Mouse (Mus musculus) left cerebral cortex, postnatal 14 days (tissue): ENCODE measurements around the gene Tubb3. TPM values are rescaled to one million over a fixed set of nuclear protein-coding genes. Genes with fewer than 3 reads are reported as not detected.
"Not testable (repeated sequence)": the region's sequence is repeated elsewhere in the genome, so short reads cannot be mapped to it uniquely, and the experiment has no call there.

Experiments used
- DNase-seq, 2 experiments: peaks; one replicate each; pipeline ENCODE4 v3.0.0; 2021 to 2022; ENCODE audit warnings: low spot score in 2 of 2, mixed read lengths in 1 of 2
- intact Hi-C: fragments of 180-260 bp; cut with DNase I; formaldehyde crosslinking; loops from one replicate; pipeline ENCODE4 v1.15.1; 2025
- total RNA-seq, 2 experiments: library from RNA; stranded (reverse); gene quantifications; 2 replicates each; pipeline ENCODE4 v1.2.3; 2021

Gene Tubb3
- total RNA-seq, 2 experiments from 2014 or later, result 691 to 709 TPM

- no peak for DNase-seq
- intact Hi-C loops, result no loop called here
These were observed 1.1 kb upstream of the Tubb3 start for GRCm38 (mm10) chr8:123410049-123410587.

GRCm38 (mm10) chr8:123410788-123411187 is 436 bp upstream of the Tubb3 start:
- DNase-seq, result peak in 1 of 2 experiments; percentile 65
- intact Hi-C loops, result no loop called here

- intact Hi-C loops, result no loop called here
- DNase-seq, result peak in 1 of 2 experiments; percentile 67
These were observed 630 bp downstream of the Tubb3 start for GRCm38 (mm10) chr8:123411781-123412327.

- intact Hi-C loops, result no loop called here
- DNase-seq, result peak; percentile 84 to 95
These were observed 1.4 kb downstream of the Tubb3 start for GRCm38 (mm10) chr8:123412560-123413170.

GRCm38 (mm10) chr8:123414255-123414654 is 3.0 kb downstream of the Tubb3 start:
- no peak for DNase-seq
- intact Hi-C loops, result no loop called here

- intact Hi-C loops, DNase-seq: not testable (repeated sequence)
These were observed 3.9 kb downstream of the Tubb3 start for GRCm38 (mm10) chr8:123414997-123415696.

- DNase-seq, result no peak
These were observed 5.0 kb downstream of the Tubb3 start for GRCm38 (mm10) chr8:123415967-123416943.

GRCm38 (mm10) chr8:123416944-123417555 is 5.8 kb downstream of the Tubb3 start:
- no peak for DNase-seq
- intact Hi-C loops, result no loop called here

More at GRCm38 (mm10) chr8:123415967-123416943, 5.0 kb downstream of the Tubb3 start:
- intact Hi-C loops, result no loop called here

GRCm38 (mm10) chr8:123419711-123420110 is 8.5 kb downstream of the Tubb3 start:
- DNase-seq, result no peak
- intact Hi-C loops, result no loop called here

GRCm38 (mm10) chr8:123420525-123421281 is 9.5 kb downstream of the Tubb3 start:
- no peak for DNase-seq
- intact Hi-C loops, result no loop called here

- intact Hi-C loops, result no loop called here
These were observed 10.1 kb downstream of the Tubb3 start for GRCm38 (mm10) chr8:123421325-123421724.

GRCm38 (mm10) chr8:123422056-123422780 is 11.0 kb downstream of the Tubb3 start:
- DNase-seq, result peak; percentile 87 to 91
- intact Hi-C loops, result no loop called here

More at GRCm38 (mm10) chr8:123421325-123421724, 10.1 kb downstream of the Tubb3 start:
- DNase-seq, result no peak

GRCm38 (mm10) chr8:123422781-123423159 is 11.5 kb downstream of the Tubb3 start:
- intact Hi-C loops, result no loop called here
- no peak for DNase-seq

GRCm38 (mm10) chr8:123423441-123423840 is 12.2 kb downstream of the Tubb3 start, which contains the start of gene Def8:
Def8 (plus strand) TSS chr8:123423527.
- intact Hi-C loops, result no loop called here
- no peak for DNase-seq

- DNase-seq, result no peak
- intact Hi-C loops, result no loop called here
These were observed 15.6 kb downstream of the Tubb3 start for GRCm38 (mm10) chr8:123426511-123427509.

GRCm38 (mm10) chr8:123427639-123428275 is 16.5 kb downstream of the Tubb3 start:
- no peak for DNase-seq
- intact Hi-C loops, result no loop called here
